Mouse (Mus musculus) lung, adult 2 months (tissue): ENCODE measurements around the gene Dlgap1.
A peak's percentile ranks its signal among the peaks of the same experiment; 100 is the strongest.

Source experiments
- CTCF ChIP-seq: fragments of 200-500 bp; IDR thresholded peaks from 2 replicates; pipeline ENCODE4 v1.5.1; 2011; ENCODE audit warnings: mild to moderate bottlenecking, low read length, control low read depth; ENCODE audit not compliant: insufficient read depth
- POLR2A ChIP-seq: fragments of 200-500 bp; IDR thresholded peaks from 2 replicates; pipeline ENCODE4 v1.6.1; 2011; ENCODE audit warnings: low read depth, mild to moderate bottlenecking, control low read depth, low read length, borderline replicate concordance; ENCODE audit errors: extremely low read depth

GRCm38 (mm10) chr17:70850233-70850995 is 881.5 kb downstream of the Dlgap1 start:
- TF ChIP-seq POLR2A (peak; percentile 17; the same call in 1 of the 2 replicates), CTCF (no peak)
